Mouse (Mus musculus) heart, embryonic 12.5 days (tissue): ENCODE results near the gene Ano8. TPM values are rescaled to one million over a fixed set of nuclear protein-coding genes. Genes with fewer than 3 reads are reported as not detected.
A peak's percentile ranks its signal among the peaks of the same experiment; 100 is the strongest.

Experiments used
- ATAC-seq: fragments of 200-750 bp; cut with Nextera tagmentation; 2 replicates; pipeline ENCODE4 v1.8.0; 2017; ENCODE audit warnings: moderate TSS enrichment, moderate library complexity; ENCODE audit not compliant: insufficient number of reproducible peaks, low FRiP score
- H3K27ac ChIP-seq: fragments of 300-500 bp; sonication (generic); 2 replicates; pipeline ENCODE4 v1.5.1; 2016; ENCODE audit warnings: mild to moderate bottlenecking, moderate library complexity; ENCODE audit not compliant: poor library complexity, severe bottlenecking
- H3K27me3 ChIP-seq: fragments of 300-500 bp; sonication (generic); replicated peaks from 2 replicates; pipeline ENCODE4 v1.6.1; 2016; ENCODE audit warnings: mild to moderate bottlenecking, moderate library complexity
- H3K36me3 ChIP-seq: fragments of 300-500 bp; sonication (generic); 2 replicates; pipeline ENCODE4 v1.6.1; 2016; ENCODE audit warnings: mild to moderate bottlenecking, moderate library complexity
- H3K4me1 ChIP-seq: fragments of 300-500 bp; sonication (generic); replicated peaks from 2 replicates; pipeline ENCODE4 v1.6.1; 2016; ENCODE audit warnings: mild to moderate bottlenecking
- H3K4me2 ChIP-seq: fragments of 300-500 bp; sonication (generic); 2 replicates; pipeline ENCODE4 v1.6.1; 2016; ENCODE audit warnings: mild to moderate bottlenecking, moderate library complexity
- H3K4me3 ChIP-seq: fragments of 300-500 bp; sonication (generic); 2 replicates; pipeline ENCODE4 v1.5.1; 2016; ENCODE audit warnings: mild to moderate bottlenecking
- H3K9ac ChIP-seq: fragments of 300-500 bp; sonication (generic); 2 replicates; pipeline ENCODE4 v1.6.1; 2016; ENCODE audit warnings: mild to moderate bottlenecking, moderate library complexity
- H3K9me3 ChIP-seq: fragments of 300-500 bp; sonication (generic); replicated peaks from 2 replicates; pipeline ENCODE4 v1.6.1; 2016; ENCODE audit warnings: mild to moderate bottlenecking, moderate library complexity
- WGBS: fragments of 180-500 bp; shearing (Covaris S2); methylation state at CpG from one replicate; pipeline ENCODE4 v1.1.7; 2016; 5-methylcytosine and 5-hydroxymethylcytosine counted together
- polyA plus RNA-seq: library from polyadenylated mRNA; unstranded; fragments of >200 nt; fragmentation: Nextera tagmentation; extraction: Ambion mirVana; gene quantifications from 2 replicates; pipeline ENCODE4 v1.2.1, GENCODE M21; 2016

Gene Ano8
- polyA plus RNA-seq, 1 experiment from 2014 or later = 2.7 TPM

GRCm38 (mm10) chr8:71461152-71461840, 24.5 kb downstream of the Ano8 start:
- no peak overlapping the region for H3K27ac ChIP-seq
- ATAC-seq = no peak
- 61% methylated on average over 47 of the region's 47 CpGs for WGBS
- H3K4me1 ChIP-seq = peaks cover 23% of the 10 kb centered on the region
- H3K36me3 ChIP-seq = peaks cover 42% of the 10 kb centered on the region
- no peak overlapping the region for H3K9ac ChIP-seq
- peaks cover 25% of the 10 kb centered on the region for H3K27me3 ChIP-seq
- no peak overlapping the region for H3K4me3 ChIP-seq
- no peaks in the 10 kb centered on the region for H3K9me3 ChIP-seq
- H3K4me2 ChIP-seq = no peak overlapping the region

- H3K4me1 ChIP-seq = peaks cover 20% of the 10 kb centered on the region
- H3K4me3 ChIP-seq = no peak overlapping the region
- H3K9me3 ChIP-seq = no peaks in the 10 kb centered on the region
- no peak overlapping the region for H3K27ac ChIP-seq
- 86% methylated on average over 6 of the region's 6 CpGs for WGBS
- no peak overlapping the region for H3K4me2 ChIP-seq
- ATAC-seq = no peak
- H3K27me3 ChIP-seq = peaks cover 30% of the 10 kb centered on the region
- no peak overlapping the region for H3K9ac ChIP-seq
- peaks cover 42% of the 10 kb centered on the region for H3K36me3 ChIP-seq
Measured at GRCm38 (mm10) chr8:71460716-71461115, 25.0 kb downstream of the Ano8 start.

GRCm38 (mm10) chr8:71457659-71458270, 28.0 kb downstream of the Ano8 start:
- peaks cover 32% of the 10 kb centered on the region for H3K27me3 ChIP-seq
- no peaks in the 10 kb centered on the region for H3K9me3 ChIP-seq
- H3K4me1 ChIP-seq = peaks cover 7% of the 10 kb centered on the region; the same call in 1 of the 2 replicates
- H3K27ac ChIP-seq = no peak overlapping the region
- no peak for ATAC-seq
- H3K36me3 ChIP-seq = peaks cover 42% of the 10 kb centered on the region
- no peak overlapping the region for H3K4me3 ChIP-seq
- WGBS = 73% methylated on average over 20 of the region's 20 CpGs
- no peak overlapping the region for H3K9ac ChIP-seq
- no peak overlapping the region for H3K4me2 ChIP-seq

GRCm38 (mm10) chr8:71456906-71457305, 28.9 kb downstream of the Ano8 start:
- Histone ChIP-seq H3K4me1 (no peaks in the 10 kb centered on the region), H3K4me2 (no peak overlapping the region), H3K4me3 (no peak overlapping the region), H3K27ac (no peak overlapping the region), H3K9me3 (no peaks in the 10 kb centered on the region), H3K27me3 (peaks cover 32% of the 10 kb centered on the region), H3K9ac (no peak overlapping the region), H3K36me3 (peaks cover 42% of the 10 kb centered on the region)
- 32% methylated on average over 22 of the region's 22 CpGs for WGBS
- 0 out of 2 replicates have a peak, but pooled peaks have one; percentile 37 for ATAC-seq

- 65% methylated on average over 8 of the region's 8 CpGs for WGBS
- no peak overlapping the region for H3K4me2 ChIP-seq
- peaks cover 30% of the 10 kb centered on the region for H3K36me3 ChIP-seq
- H3K27me3 ChIP-seq = peaks cover 19% of the 10 kb centered on the region
- H3K9me3 ChIP-seq = no peaks in the 10 kb centered on the region; the same call in 1 of the 2 replicates
- no peak overlapping the region for H3K27ac ChIP-seq
- H3K4me3 ChIP-seq = no peak overlapping the region
- H3K4me1 ChIP-seq = no peaks in the 10 kb centered on the region
- H3K9ac ChIP-seq = no peak overlapping the region
- ATAC-seq = no peak
Measured at GRCm38 (mm10) chr8:71454668-71455067, 31.1 kb downstream of the Ano8 start.

GRCm38 (mm10) chr8:71452669-71453068, 33.1 kb downstream of the Ano8 start:
- ATAC-seq = no peak
- H3K9ac ChIP-seq = no peak overlapping the region
- no peaks in the 10 kb centered on the region for H3K4me1 ChIP-seq
- H3K4me3 ChIP-seq = no peak overlapping the region
- peaks cover 10% of the 10 kb centered on the region for H3K36me3 ChIP-seq
- no peaks in the 10 kb centered on the region; the same call in 1 of the 2 replicates for H3K9me3 ChIP-seq
- 63% methylated on average over 2 of the region's 2 CpGs for WGBS
- no peak overlapping the region for H3K4me2 ChIP-seq
- H3K27me3 ChIP-seq = peaks cover 19% of the 10 kb centered on the region
- H3K27ac ChIP-seq = no peak overlapping the region

GRCm38 (mm10) chr8:71451777-71452176, 34.0 kb downstream of the Ano8 start:
- Histone ChIP-seq H3K4me2 (no peak overlapping the region), H3K36me3 (peaks cover 1% of the 10 kb centered on the region), H3K4me3 (no peak overlapping the region), H3K27me3 (peaks cover 11% of the 10 kb centered on the region), H3K9me3 (no peaks in the 10 kb centered on the region; the same call in 1 of the 2 replicates), H3K27ac (no peak overlapping the region), H3K4me1 (no peaks in the 10 kb centered on the region), H3K9ac (no peak overlapping the region)
- WGBS = 50% methylated on average over 11 of the region's 11 CpGs
- no peak for ATAC-seq

GRCm38 (mm10) chr8:71451337-71451736, 34.4 kb downstream of the Ano8 start:
- peaks cover 8% of the 10 kb centered on the region; the same call in 1 of the 2 replicates for H3K27me3 ChIP-seq
- no peak overlapping the region for H3K4me3 ChIP-seq
- H3K9me3 ChIP-seq = no peaks in the 10 kb centered on the region; the same call in 1 of the 2 replicates
- H3K9ac ChIP-seq = no peak overlapping the region
- no peaks in the 10 kb centered on the region for H3K4me1 ChIP-seq
- H3K36me3 ChIP-seq = no peaks in the 10 kb centered on the region
- 50% methylated on average over 4 of the region's 4 CpGs for WGBS
- H3K27ac ChIP-seq = no peak overlapping the region
- no peak for ATAC-seq
- no peak overlapping the region for H3K4me2 ChIP-seq

- H3K27ac ChIP-seq = no peak overlapping the region
- no peaks in the 10 kb centered on the region for H3K4me1 ChIP-seq
- no peak for ATAC-seq
- peaks cover 24% of the 10 kb centered on the region for H3K27me3 ChIP-seq
- H3K9ac ChIP-seq = no peak overlapping the region
- no peaks in the 10 kb centered on the region; the same call in 1 of the 2 replicates for H3K9me3 ChIP-seq
- H3K4me2 ChIP-seq = no peak overlapping the region
- H3K36me3 ChIP-seq = no peaks in the 10 kb centered on the region
- no peak overlapping the region for H3K4me3 ChIP-seq
- WGBS = 69% methylated on average over 7 of the region's 7 CpGs
Measured at GRCm38 (mm10) chr8:71445096-71445495, 40.7 kb downstream of the Ano8 start.

- ATAC-seq = no peak
- Histone ChIP-seq H3K27me3 (peaks cover 24% of the 10 kb centered on the region), H3K9ac (no peak overlapping the region), H3K4me2 (no peak overlapping the region), H3K4me3 (no peak overlapping the region), H3K27ac (no peak overlapping the region), H3K4me1 (no peaks in the 10 kb centered on the region), H3K9me3 (no peaks in the 10 kb centered on the region), H3K36me3 (no peaks in the 10 kb centered on the region)
- WGBS = 2% methylated on average over 7 of the region's 7 CpGs
Measured at GRCm38 (mm10) chr8:71441404-71441803, 44.4 kb downstream of the Ano8 start.

- no peak for ATAC-seq
- H3K36me3 ChIP-seq = no peaks in the 10 kb centered on the region
- peaks cover 3% of the 10 kb centered on the region for H3K27me3 ChIP-seq
- H3K4me1 ChIP-seq = no peaks in the 10 kb centered on the region
- WGBS = 51% methylated on average over 3 of the region's 3 CpGs
- 0 out of 2 replicates have a peak, but pooled peaks cover 2% of the 10 kb centered on the region for H3K9me3 ChIP-seq
- H3K4me2 ChIP-seq = no peak overlapping the region
- no peak overlapping the region for H3K4me3 ChIP-seq
- no peak overlapping the region for H3K9ac ChIP-seq
- no peak overlapping the region for H3K27ac ChIP-seq
Measured at GRCm38 (mm10) chr8:71437041-71437440, 48.7 kb downstream of the Ano8 start.
